Mouse (Mus musculus): ENCODE measurements around the gene Dtx1.

GRCm38 (mm10) chr5:120677516-120677915 is 34.2 kb downstream of the Dtx1 start:
- TF ChIP-seq POLR2A (IDR thresholded peaks at IDR 0.05; ENCODE audit: control insufficient read depth in 1 of 2, insufficient read depth in 1 of 2, low read depth in 1 of 2, low read length in 2 of 2, poor library complexity in 1 of 2) (no peak), JUND (IDR thresholded peaks at IDR 0.05; ENCODE audit: low read depth, low read length) (no peak), ZKSCAN1 (IDR thresholded peaks at IDR 0.05; ENCODE audit: low read depth, low read length) (no peak), HCFC1 (IDR thresholded peaks at IDR 0.05; ENCODE audit: low read depth, low read length) (no peak), TCF12 (IDR thresholded peaks at IDR 0.05; ENCODE audit: low read depth, low read length) (no peak), CTCF (IDR thresholded peaks at IDR 0.05 in 2 of 3, conservative IDR thresholded peaks at IDR 0.05 in 1 of 3; ENCODE audit: control insufficient read depth in 1 of 3, insufficient read depth in 1 of 3, low read depth in 2 of 3, low read length in 3 of 3, poor library complexity in 1 of 3, severe bottlenecking in 1 of 3) (no peak)

All from MEL (cell line).